Mouse (Mus musculus) lung, embryonic 16.5 days (tissue): ENCODE results near the gene Fam24a. TPM values are rescaled to one million over a fixed set of nuclear protein-coding genes. Genes with fewer than 3 reads are reported as not detected.
A peak's percentile ranks its signal among the peaks of the same experiment; 100 is the strongest.

ENCODE experiments used
- ATAC-seq: fragments of 200-750 bp; cut with Nextera tagmentation; 2 replicates; pipeline ENCODE4 v1.8.0; 2017; ENCODE audit warnings: low read depth, mild to moderate bottlenecking, moderate library complexity
- H3K27ac ChIP-seq: fragments of 300-500 bp; sonication (generic); 2 replicates; pipeline ENCODE4 v1.5.1; 2014; ENCODE audit warnings: mild to moderate bottlenecking, control low read depth, low read length
- H3K27me3 ChIP-seq: fragments of 300-500 bp; sonication (generic); 2 replicates; pipeline ENCODE4 v1.6.1; 2014; ENCODE audit warnings: low read depth, low read length, mixed read lengths; ENCODE audit not compliant: control insufficient read depth, insufficient read depth
- H3K36me3 ChIP-seq: fragments of 300-500 bp; sonication (generic); 2 replicates; pipeline ENCODE4 v1.6.1; 2014; ENCODE audit warnings: low read length; ENCODE audit not compliant: control insufficient read depth, insufficient read depth
- H3K4me1 ChIP-seq: fragments of 300-500 bp; sonication (generic); replicated peaks from 2 replicates; pipeline ENCODE4 v1.6.1; 2014; ENCODE audit warnings: low read length, mixed read lengths; ENCODE audit not compliant: control insufficient read depth, insufficient read depth
- H3K4me2 ChIP-seq: fragments of 300-500 bp; sonication (generic); 2 replicates; pipeline ENCODE4 v1.6.1; 2014; ENCODE audit warnings: low read depth, low read length, control low read depth
- H3K4me3 ChIP-seq: fragments of 300-500 bp; sonication (generic); 2 replicates; pipeline ENCODE4 v1.5.1; 2014; ENCODE audit warnings: mild to moderate bottlenecking, low read length, control low read depth
- H3K9ac ChIP-seq: fragments of 300-500 bp; sonication (generic); 2 replicates; pipeline ENCODE4 v1.6.1; 2014; ENCODE audit warnings: low read length, control low read depth
- H3K9me3 ChIP-seq: fragments of 300-500 bp; sonication (generic); 2 replicates; pipeline ENCODE4 v1.6.1; 2016; ENCODE audit warnings: low read length; ENCODE audit not compliant: control insufficient read depth
- WGBS: fragments of 180-500 bp; shearing (Covaris S2); extraction: QIAGEN DNeasy Blood & Tissue Kit; methylation state at CpG from one replicate; pipeline ENCODE4 v1.1.7; 2014; 5-methylcytosine and 5-hydroxymethylcytosine counted together
- polyA plus RNA-seq: library from polyadenylated mRNA; unstranded; fragments of >200 nt; fragmentation: Nextera tagmentation; extraction: Ambion mirVana; gene quantifications from 2 replicates; pipeline ENCODE4 v1.2.1, GENCODE M21; 2015

Gene Fam24a
- not detected in 2 replicates for polyA plus RNA-seq

- H3K4me3 ChIP-seq = no peak within 1 kb of the TSS
- WGBS = 31% methylated on average over 1 of the region's 1 CpGs
- H3K9me3 ChIP-seq = no peaks in the 10 kb centered on the region
- H3K27me3 ChIP-seq = no peaks in the 10 kb centered on the region
- H3K9ac ChIP-seq = no peak within 1 kb of the TSS
- no peak within 1 kb of the TSS for H3K4me2 ChIP-seq
- H3K36me3 ChIP-seq = no peaks in the 10 kb centered on the region
- no peak for ATAC-seq
- no peak within 1 kb of the TSS for H3K27ac ChIP-seq
- peaks cover 7% of the 10 kb centered on the region; the same call in 1 of the 2 replicates for H3K4me1 ChIP-seq
Observed at GRCm38 (mm10) chr7:131333564-131333963, at the start of gene Fam24a. Fam24a (plus strand) TSS chr7:131333864.

DNA sequence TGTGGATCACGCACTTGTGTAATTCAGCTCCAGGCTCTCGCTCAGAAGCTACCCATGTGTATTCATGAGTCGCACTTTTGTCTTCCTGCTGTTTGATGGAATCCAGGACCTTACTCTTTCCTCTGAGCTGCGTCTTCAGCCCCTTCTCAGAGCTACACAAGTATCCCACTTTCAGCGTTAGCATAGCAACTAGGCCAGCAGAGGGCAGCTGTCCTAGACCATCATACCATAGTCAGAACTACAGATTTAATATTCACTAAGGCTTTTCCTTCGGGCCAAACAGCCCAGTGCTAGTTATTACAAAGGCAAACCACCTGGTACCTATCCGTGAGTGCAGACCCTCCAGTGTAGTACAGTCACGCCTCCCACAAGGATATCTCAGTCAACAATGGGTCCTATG lies 36.5 kb upstream of the Fam24a start:
- H3K9ac ChIP-seq = no peak overlapping the region
- no peaks in the 10 kb centered on the region for H3K9me3 ChIP-seq
- no peak overlapping the region for H3K4me3 ChIP-seq
- no peaks in the 10 kb centered on the region for H3K4me1 ChIP-seq
- WGBS = 68% methylated on average over 8 of the region's 8 CpGs
- H3K36me3 ChIP-seq = no peaks in the 10 kb centered on the region
- no peaks in the 10 kb centered on the region for H3K27me3 ChIP-seq
- H3K27ac ChIP-seq = no peak overlapping the region
- ATAC-seq = no peak
- H3K4me2 ChIP-seq = no peak overlapping the region

DNA sequence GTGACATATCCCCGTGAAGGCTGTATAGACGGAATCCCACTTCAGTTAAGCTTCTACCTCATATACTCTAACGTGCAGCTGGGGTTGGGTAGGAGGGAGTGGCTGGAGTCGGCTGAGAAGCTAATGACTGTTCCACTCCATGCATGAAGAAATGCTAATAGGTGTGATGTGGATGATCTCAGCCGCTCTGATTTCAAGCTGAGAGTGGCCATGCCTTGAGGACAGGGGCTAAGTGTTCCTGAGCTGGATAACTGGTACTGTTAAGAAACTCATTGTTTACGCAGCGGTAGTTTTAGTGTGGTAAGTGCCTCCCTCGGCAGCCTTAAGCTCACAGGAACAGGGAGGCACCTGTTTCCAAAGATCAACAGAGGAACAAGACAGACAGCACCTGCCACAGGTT lies 30.3 kb upstream of the Fam24a start:
- WGBS = 53% methylated on average over 8 of the region's 8 CpGs
- H3K4me1 ChIP-seq = no peaks in the 10 kb centered on the region
- peak; percentile 45; the same call in 1 of the 2 replicates for ATAC-seq

GRCm38 (mm10) chr7:131306733-131307132 lies 26.9 kb upstream of the Fam24a start:
- H3K9ac ChIP-seq = no peak overlapping the region
- no peak for ATAC-seq
- no peaks in the 10 kb centered on the region for H3K27me3 ChIP-seq
- H3K9me3 ChIP-seq = no peaks in the 10 kb centered on the region
- 66% methylated on average over 5 of the region's 5 CpGs for WGBS
- H3K4me1 ChIP-seq = no peaks in the 10 kb centered on the region
- no peak overlapping the region for H3K4me2 ChIP-seq
- no peak overlapping the region for H3K27ac ChIP-seq
- no peak overlapping the region for H3K4me3 ChIP-seq
- H3K36me3 ChIP-seq = no peaks in the 10 kb centered on the region

More for the DNA sequence above, 30.3 kb upstream of the Fam24a start:
- H3K9me3 ChIP-seq = no peaks in the 10 kb centered on the region
- H3K9ac ChIP-seq = no peak overlapping the region
- H3K4me2 ChIP-seq = no peak overlapping the region
- no peak overlapping the region for H3K27ac ChIP-seq
- H3K4me3 ChIP-seq = no peak overlapping the region
- H3K36me3 ChIP-seq = no peaks in the 10 kb centered on the region
- no peaks in the 10 kb centered on the region for H3K27me3 ChIP-seq

DNA sequence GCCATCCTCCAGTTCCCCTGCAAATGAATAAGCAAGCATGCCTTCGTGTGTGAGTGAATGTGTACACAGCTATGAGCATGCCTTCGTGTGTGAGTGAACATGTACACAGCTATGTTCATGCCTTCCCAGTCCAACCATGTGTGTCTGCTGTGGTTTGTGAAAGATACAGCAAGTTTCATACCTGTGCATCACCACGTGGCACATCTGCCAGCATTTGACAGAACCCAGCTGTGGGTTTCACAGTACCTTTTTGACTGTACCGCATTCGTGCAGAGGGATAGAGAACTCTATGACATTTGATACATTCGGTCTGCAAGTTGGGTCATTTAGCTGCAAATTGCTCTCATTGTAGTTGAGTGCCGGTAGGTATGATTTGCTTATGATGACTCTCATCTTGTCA lies 19.2 kb upstream of the Fam24a start:
- H3K36me3 ChIP-seq = no peaks in the 10 kb centered on the region
- H3K27ac ChIP-seq = no peak overlapping the region
- no peak overlapping the region for H3K9ac ChIP-seq
- no peaks in the 10 kb centered on the region for H3K27me3 ChIP-seq
- ATAC-seq = no peak
- no peaks in the 10 kb centered on the region for H3K4me1 ChIP-seq
- H3K4me3 ChIP-seq = no peak overlapping the region
- no peaks in the 10 kb centered on the region for H3K9me3 ChIP-seq
- no peak overlapping the region for H3K4me2 ChIP-seq
- WGBS = 77% methylated on average over 7 of the region's 7 CpGs

DNA sequence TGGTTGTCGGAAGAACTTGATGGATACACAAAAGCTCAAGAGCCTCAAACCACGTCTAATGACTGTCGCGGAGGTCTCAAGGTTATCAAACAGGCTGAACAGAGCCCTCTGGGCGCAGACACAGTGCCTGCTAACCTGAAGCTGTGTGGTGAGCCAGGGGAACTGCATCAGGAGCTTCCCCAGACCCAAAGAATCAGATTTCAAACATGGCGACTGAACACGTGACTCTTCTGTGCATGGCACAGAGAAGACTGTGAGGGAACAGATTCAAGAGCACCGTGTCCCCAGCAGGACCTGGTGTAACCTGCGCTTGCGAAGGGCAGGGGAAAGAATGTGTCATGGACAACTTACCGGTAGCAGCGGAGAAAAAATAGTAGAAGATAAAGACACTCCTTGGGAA lies 16.1 kb upstream of the Fam24a start:
- no peaks in the 10 kb centered on the region for H3K27me3 ChIP-seq
- no peak for ATAC-seq

GRCm38 (mm10) chr7:131318340-131318739 lies 15.3 kb upstream of the Fam24a start:
- no peak overlapping the region for H3K27ac ChIP-seq
- ATAC-seq = no peak
- H3K4me2 ChIP-seq = no peak overlapping the region
- 69% methylated on average over 5 of the region's 7 CpGs for WGBS
- no peaks in the 10 kb centered on the region for H3K27me3 ChIP-seq
- H3K4me3 ChIP-seq = no peak overlapping the region
- H3K36me3 ChIP-seq = no peaks in the 10 kb centered on the region
- no peaks in the 10 kb centered on the region for H3K9me3 ChIP-seq
- no peak overlapping the region for H3K9ac ChIP-seq
- no peaks in the 10 kb centered on the region for H3K4me1 ChIP-seq

More for the DNA sequence above, 16.1 kb upstream of the Fam24a start:
- 47% methylated on average over 12 of the region's 12 CpGs for WGBS
- no peak overlapping the region for H3K27ac ChIP-seq
- H3K36me3 ChIP-seq = no peaks in the 10 kb centered on the region
- H3K9me3 ChIP-seq = no peaks in the 10 kb centered on the region
- H3K9ac ChIP-seq = no peak overlapping the region
- no peaks in the 10 kb centered on the region for H3K4me1 ChIP-seq
- H3K4me3 ChIP-seq = no peak overlapping the region
- no peak overlapping the region for H3K4me2 ChIP-seq

GRCm38 (mm10) chr7:131322192-131322591 lies 11.5 kb upstream of the Fam24a start, which contains the start of gene Cuzd1:
Cuzd1 (minus strand) TSS chr7:131322292.
- Histone ChIP-seq H3K9me3 (no peaks in the 10 kb centered on the region), H3K27ac (no peak within 1 kb of the TSS), H3K9ac (no peak within 1 kb of the TSS), H3K27me3 (no peaks in the 10 kb centered on the region), H3K4me2 (no peak within 1 kb of the TSS), H3K4me1 (no peaks in the 10 kb centered on the region), H3K4me3 (no peak within 1 kb of the TSS), H3K36me3 (no peaks in the 10 kb centered on the region)
- 78% methylated on average over 2 of the region's 2 CpGs for WGBS
- no peak for ATAC-seq

DNA sequence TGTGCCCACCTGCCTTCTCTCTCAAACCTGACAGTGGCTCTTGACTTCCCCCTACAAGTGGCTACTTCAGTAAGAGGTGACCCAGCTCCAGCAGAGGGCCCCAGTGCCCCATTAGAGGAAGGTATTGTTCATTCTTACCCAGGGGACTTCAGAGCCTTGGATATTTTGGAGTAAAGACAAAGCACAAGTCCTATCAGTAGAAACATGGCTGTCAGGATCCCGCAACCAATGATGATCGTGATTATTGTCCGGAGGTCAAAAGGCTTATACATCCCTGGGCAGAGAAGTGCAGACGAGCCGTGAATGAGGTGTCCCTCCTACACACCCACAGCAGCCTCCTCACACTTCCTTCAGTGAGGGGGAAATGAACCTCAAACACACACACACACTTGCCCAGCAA lies 6.6 kb upstream of the Fam24a start:
- no peak overlapping the region for H3K27ac ChIP-seq
- no peak for ATAC-seq
- H3K9ac ChIP-seq = no peak overlapping the region
- H3K36me3 ChIP-seq = no peaks in the 10 kb centered on the region
- H3K27me3 ChIP-seq = no peaks in the 10 kb centered on the region
- H3K4me3 ChIP-seq = no peak overlapping the region
- 85% methylated on average over 5 of the region's 5 CpGs for WGBS
- no peak overlapping the region for H3K4me2 ChIP-seq
- H3K9me3 ChIP-seq = no peaks in the 10 kb centered on the region
- no peaks in the 10 kb centered on the region for H3K4me1 ChIP-seq

- no peaks in the 10 kb centered on the region for H3K9me3 ChIP-seq
- 91% methylated on average over 5 of the region's 5 CpGs for WGBS
- H3K27me3 ChIP-seq = no peaks in the 10 kb centered on the region
- H3K27ac ChIP-seq = no peak within 1 kb of the TSS
- no peak within 1 kb of the TSS for H3K4me3 ChIP-seq
- ATAC-seq = no peak
- no peak within 1 kb of the TSS for H3K9ac ChIP-seq
- H3K4me2 ChIP-seq = no peak within 1 kb of the TSS
- H3K36me3 ChIP-seq = no peaks in the 10 kb centered on the region
- no peaks in the 10 kb centered on the region for H3K4me1 ChIP-seq
Observed at GRCm38 (mm10) chr7:131329416-131329815, 4.2 kb upstream of the Fam24a start, which contains the start of gene Fam24b. Fam24b (minus strand) TSS chr7:131329516.
